Mouse (Mus musculus) thymus, adult 2 months (tissue): Measurements from ENCODE around the gene Gm5741.
"Not testable (repeated sequence)": the region's sequence is repeated elsewhere in the genome, so short reads cannot be mapped to it uniquely, and the experiment has no call there.

ENCODE experiments used
- CTCF ChIP-seq: fragments of 200-500 bp; IDR thresholded peaks from 2 replicates; pipeline ENCODE4 v1.5.1; 2012; ENCODE audit warnings: mild to moderate bottlenecking, control low read depth, low read length, moderate library complexity, borderline replicate concordance; ENCODE audit not compliant: control insufficient read depth, poor library complexity, insufficient read depth; ENCODE audit errors: extremely low read depth
- POLR2A ChIP-seq: fragments of 200-500 bp; IDR thresholded peaks from 2 replicates; pipeline ENCODE4 v1.6.1; 2012; ENCODE audit warnings: mild to moderate bottlenecking, low read length, control low read depth, moderate library complexity; ENCODE audit not compliant: control insufficient read depth, poor library complexity, insufficient read depth; ENCODE audit errors: extremely low read depth

- not testable (repeated sequence) for TF ChIP-seq CTCF, POLR2A
These were observed 14.4 kb upstream of the Gm5741 start for GRCm38 (mm10) chr8:85082169-85082568.
